Mouse (Mus musculus) erythroblast, embryonic 14.5 days (primary cell): ENCODE data around the gene Ttl. TPM values are rescaled to one million over a fixed set of nuclear protein-coding genes. Genes with fewer than 3 reads are reported as not detected.

Experiments used
- H3K27me3 ChIP-seq: 2 replicates; pipeline ENCODE4 v1.6.1; 2012; ENCODE audit warnings: inconsistent platforms; ENCODE audit not compliant: control insufficient read depth
- H3K36me3 ChIP-seq: 2 replicates; pipeline ENCODE4 v1.6.1; 2012; ENCODE audit warnings: mild to moderate bottlenecking, inconsistent platforms; ENCODE audit not compliant: control insufficient read depth
- H3K4me1 ChIP-seq: 2 replicates; pipeline ENCODE4 v1.6.1; 2012; ENCODE audit warnings: inconsistent platforms; ENCODE audit not compliant: control insufficient read depth
- H3K4me3 ChIP-seq: replicated peaks from 2 replicates; pipeline ENCODE3; 2012; ENCODE audit warnings: moderate library complexity, mild to moderate bottlenecking, inconsistent platforms
- H3K9me3 ChIP-seq: 2 replicates; pipeline ENCODE4 v1.6.1; 2012; ENCODE audit warnings: low read length, inconsistent platforms, mixed read lengths; ENCODE audit not compliant: control insufficient read depth
- GATA1 ChIP-seq: IDR thresholded peaks from 2 replicates; pipeline ENCODE4 v1.6.1; 2012; ENCODE audit warnings: low read length, inconsistent platforms, mixed read lengths
- TAL1 ChIP-seq: IDR thresholded peaks from 3 replicates; pipeline ENCODE4 v1.6.1; 2012; ENCODE audit warnings: low read length, inconsistent platforms, mixed read lengths
- polyA plus RNA-seq: library from polyadenylated mRNA; stranded (reverse); fragments of >175 nt; gene quantifications from 2 replicates; pipeline ENCODE4 v1.2.3, GENCODE M21; 2012

Gene Ttl
- polyA plus RNA-seq, result 0.05 and 0.06 TPM in 2 replicates

GRCm38 (mm10) chr2:129065437-129066282, at the start of gene Ttl:
Gene Ttl (plus strand): TSS chr2:129065942.
- Histone ChIP-seq H3K9me3 (no peaks in the 10 kb centered on the region), H3K4me1 (peaks cover 19% of the 10 kb centered on the region), H3K36me3 (no peaks in the 10 kb centered on the region), H3K27me3 (peaks cover 26% of the 10 kb centered on the region), H3K4me3 (peak within 1 kb of the TSS; percentile 79)
- TF ChIP-seq GATA1 (no peak), TAL1 (no peak)

GRCm38 (mm10) chr2:129020106-129020505, 45.6 kb upstream of the Ttl start:
- TF ChIP-seq TAL1, result no peak
- TF ChIP-seq GATA1, result no peak
- Histone ChIP-seq H3K9me3 (no peaks in the 10 kb centered on the region), H3K36me3 (peaks cover 9% of the 10 kb centered on the region), H3K4me3 (no peak overlapping the region), H3K4me1 (no peaks in the 10 kb centered on the region), H3K27me3 (no peaks in the 10 kb centered on the region)

GRCm38 (mm10) chr2:129024820-129025219, 40.9 kb upstream of the Ttl start:
- Histone ChIP-seq H3K4me3 (no peak overlapping the region), H3K36me3 (no peaks in the 10 kb centered on the region), H3K27me3 (no peaks in the 10 kb centered on the region), H3K9me3 (no peaks in the 10 kb centered on the region), H3K4me1 (no peaks in the 10 kb centered on the region)
- TF ChIP-seq GATA1, result no peak
- no peak for TF ChIP-seq TAL1

- H3K9me3 ChIP-seq, result no peaks in the 10 kb centered on the region
- no peak for TF ChIP-seq TAL1
- TF ChIP-seq GATA1, result no peak
- H3K27me3 ChIP-seq, result peaks cover 53% of the 10 kb centered on the region
- no peak overlapping the region for H3K4me3 ChIP-seq
- H3K4me1 ChIP-seq, result peaks cover 10% of the 10 kb centered on the region; the same call in 1 of the 2 replicates
- H3K36me3 ChIP-seq, result no peaks in the 10 kb centered on the region
Observed at GRCm38 (mm10) chr2:129035381-129035780, 30.4 kb upstream of the Ttl start.

- H3K9me3 ChIP-seq, result no peaks in the 10 kb centered on the region
- H3K4me1 ChIP-seq, result peaks cover 9% of the 10 kb centered on the region; the same call in 1 of the 2 replicates
- H3K36me3 ChIP-seq, result no peaks in the 10 kb centered on the region
- TF ChIP-seq TAL1 (no peak), GATA1 (no peak)
- H3K4me3 ChIP-seq, result no peak overlapping the region
- peaks cover 61% of the 10 kb centered on the region for H3K27me3 ChIP-seq
Observed at GRCm38 (mm10) chr2:129038426-129038936, 27.3 kb upstream of the Ttl start.

GRCm38 (mm10) chr2:129038937-129039631, 26.7 kb upstream of the Ttl start:
- Histone ChIP-seq H3K27me3 (peaks cover 61% of the 10 kb centered on the region), H3K9me3 (no peaks in the 10 kb centered on the region), H3K36me3 (no peaks in the 10 kb centered on the region), H3K4me3 (no peak overlapping the region), H3K4me1 (peaks cover 5% of the 10 kb centered on the region; the same call in 1 of the 2 replicates)
- TF ChIP-seq TAL1 (no peak), GATA1 (no peak)

- Histone ChIP-seq H3K4me1 (peaks cover 5% of the 10 kb centered on the region; the same call in 1 of the 2 replicates), H3K27me3 (peaks cover 51% of the 10 kb centered on the region), H3K4me3 (no peak overlapping the region), H3K9me3 (no peaks in the 10 kb centered on the region), H3K36me3 (no peaks in the 10 kb centered on the region)
- no peak for TF ChIP-seq TAL1
- TF ChIP-seq GATA1, result no peak
Observed at GRCm38 (mm10) chr2:129040567-129040966, 25.2 kb upstream of the Ttl start.

GRCm38 (mm10) chr2:129046172-129046845, 19.4 kb upstream of the Ttl start:
- Histone ChIP-seq H3K36me3 (no peaks in the 10 kb centered on the region), H3K9me3 (no peaks in the 10 kb centered on the region), H3K4me1 (no peaks in the 10 kb centered on the region), H3K4me3 (no peak overlapping the region), H3K27me3 (no peaks in the 10 kb centered on the region; the same call in none of the 2 replicates)
- TF ChIP-seq TAL1, result no peak

GRCm38 (mm10) chr2:129046846-129047196, 18.9 kb upstream of the Ttl start:
- Histone ChIP-seq H3K4me3 (no peak overlapping the region), H3K36me3 (no peaks in the 10 kb centered on the region), H3K27me3 (no peaks in the 10 kb centered on the region; the same call in none of the 2 replicates), H3K9me3 (no peaks in the 10 kb centered on the region), H3K4me1 (no peaks in the 10 kb centered on the region)
- TF ChIP-seq GATA1 (no peak), TAL1 (no peak)
